Mouse (Mus musculus) G1E (cell line): ENCODE results near the gene Ralgps1.

Experiments used
- CTCF ChIP-seq: IDR thresholded peaks from 2 replicates; pipeline ENCODE4 v1.5.1; 2012; ENCODE audit warnings: low read depth, low read length, inconsistent platforms, mixed read lengths
- POLR2AphosphoS5 ChIP-seq: IDR thresholded peaks from 2 replicates; pipeline ENCODE4 v1.6.1; 2012; ENCODE audit warnings: low read depth, low read length, inconsistent platforms; ENCODE audit not compliant: insufficient replicate concordance

DNA sequence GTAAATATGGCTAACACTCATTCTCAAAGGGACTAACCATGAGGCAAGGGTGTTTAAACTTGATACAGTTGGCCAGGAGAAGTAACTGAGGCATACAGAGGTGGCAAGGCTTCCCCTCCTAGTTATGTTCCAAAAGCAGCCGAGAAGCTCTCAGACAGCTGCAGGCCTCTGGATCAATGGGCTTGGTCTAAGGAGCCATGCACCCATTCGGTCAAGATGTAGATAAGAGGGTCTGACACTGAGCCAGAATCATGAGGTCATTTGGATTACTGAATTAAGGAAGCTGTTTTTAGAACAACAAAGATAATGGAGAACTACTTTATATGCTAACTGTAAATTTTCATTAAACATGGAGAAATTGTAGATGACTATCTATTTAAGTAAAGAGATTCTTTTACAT, 244.0 kb downstream of the Ralgps1 start:
- no peak for TF ChIP-seq POLR2AphosphoS5
- no peak for TF ChIP-seq CTCF
